Mouse (Mus musculus) MEL (cell line): Measurements from ENCODE around the gene Acaa1a. TPM values are rescaled to one million over a fixed set of nuclear protein-coding genes. Genes with fewer than 3 reads are reported as not detected.

Source experiments
- DNase-seq: peaks from one replicate; pipeline ENCODE4 v3.0.0; 2011; ENCODE audit warnings: low read depth, low spot score
- H3K27ac ChIP-seq: 2 replicates; pipeline ENCODE4 v1.5.1; 2012; ENCODE audit warnings: low read depth, mild to moderate bottlenecking, control low read depth, low read length, moderate library complexity; ENCODE audit not compliant: control insufficient read depth
- H3K27me3 ChIP-seq, 2 experiments: fragments of 150-350 bp in 1 of 2; sonication (generic) in 1 of 2; 2 replicates each; pipeline ENCODE4 v1.6.1; 2012; ENCODE audit warnings: low read length in 2 of 2, mild to moderate bottlenecking in 2 of 2, improper control_type of control experiment in 1 of 2, moderate library complexity in 1 of 2; ENCODE audit not compliant: insufficient read depth in 2 of 2, control insufficient read depth in 1 of 2
- H3K36me3 ChIP-seq, 2 experiments: 2 replicates each; pipeline ENCODE4 v1.6.1; 2012 to 2014; ENCODE audit warnings: low read length in 2 of 2, improper control_type of control experiment in 1 of 2, inconsistent platforms in 1 of 2, mild to moderate bottlenecking in 1 of 2; ENCODE audit not compliant: insufficient read depth in 2 of 2, control insufficient read depth in 1 of 2
- H3K4me1 ChIP-seq, 2 experiments: fragments of 150-350 bp in 1 of 2; sonication (generic) in 1 of 2; 2 replicates each; pipeline ENCODE4 v1.6.1; 2012; ENCODE audit warnings: low read length in 2 of 2, improper control_type of control experiment in 1 of 2, mild to moderate bottlenecking in 1 of 2; ENCODE audit not compliant: insufficient read depth in 2 of 2, control insufficient read depth in 1 of 2
- H3K4me3 ChIP-seq, 2 experiments: fragments of 150-350 bp in 1 of 2; sonication (generic) in 1 of 2; 2 replicates each; pipeline ENCODE4 v1.5.1; 2012; ENCODE audit warnings: low read depth in 2 of 2, low read length in 2 of 2, mild to moderate bottlenecking in 2 of 2, moderate library complexity in 2 of 2, control low read depth in 1 of 2, improper control_type of control experiment in 1 of 2; ENCODE audit not compliant: control insufficient read depth in 1 of 2, insufficient read depth in 1 of 2
- H3K79me2 ChIP-seq: 2 replicates; pipeline ENCODE4 v1.6.1; 2012; ENCODE audit warnings: mild to moderate bottlenecking, low read length, moderate library complexity; ENCODE audit not compliant: control insufficient read depth, poor library complexity, insufficient read depth
- H3K9ac ChIP-seq: 2 replicates; pipeline ENCODE4 v1.6.1; 2012; ENCODE audit warnings: low read depth, mild to moderate bottlenecking, control low read depth, low read length, moderate library complexity; ENCODE audit not compliant: control insufficient read depth, poor library complexity, severe bottlenecking
- H3K9me3 ChIP-seq: fragments of 150-350 bp; sonication (generic); replicated peaks from 2 replicates; pipeline ENCODE4 v1.6.1; 2012; ENCODE audit warnings: mild to moderate bottlenecking, low read length, improper control_type of control experiment, moderate library complexity; ENCODE audit not compliant: insufficient read depth
- CHD1 ChIP-seq: IDR thresholded peaks from 2 replicates; pipeline ENCODE4 v1.6.1; 2012; ENCODE audit warnings: low read depth, mild to moderate bottlenecking, inconsistent platforms, low read length, improper control_type of control experiment
- CHD2 ChIP-seq: IDR thresholded peaks from 2 replicates; pipeline ENCODE4 v1.6.1; 2011; ENCODE audit warnings: low read length, improper control_type of control experiment
- CTCF ChIP-seq, 3 experiments: IDR thresholded peaks in 2 of 3; conservative IDR thresholded peaks in 1 of 3; 2 replicates each; pipeline ENCODE4 v1.5.1; 2011 to 2012; ENCODE audit warnings: low read length in 3 of 3, low read depth in 2 of 3, mild to moderate bottlenecking in 2 of 3, improper control_type of control experiment in 1 of 3, inconsistent platforms in 1 of 3, mixed read lengths in 1 of 3, moderate library complexity in 1 of 3; ENCODE audit not compliant: control insufficient read depth in 1 of 3, insufficient read depth in 1 of 3, poor library complexity in 1 of 3, severe bottlenecking in 1 of 3
- E2F4 ChIP-seq: IDR thresholded peaks from 2 replicates; pipeline ENCODE4 v1.6.1; 2011; ENCODE audit warnings: low read depth, low read length, improper control_type of control experiment, borderline replicate concordance
- ELF1 ChIP-seq: IDR thresholded peaks from 2 replicates; pipeline ENCODE4 v1.6.1; 2014; ENCODE audit warnings: low read depth, mild to moderate bottlenecking, inconsistent platforms, low read length, improper control_type of control experiment, moderate library complexity
- EP300 ChIP-seq, 2 experiments: IDR thresholded peaks; 2 replicates each; pipeline ENCODE4 v1.6.1; 2011; ENCODE audit warnings: improper control_type of control experiment in 2 of 2, low read length in 2 of 2, low read depth in 1 of 2, mild to moderate bottlenecking in 1 of 2
- HCFC1 ChIP-seq: IDR thresholded peaks from 2 replicates; pipeline ENCODE4 v1.6.1; 2012; ENCODE audit warnings: low read depth, mild to moderate bottlenecking, inconsistent platforms, low read length, improper control_type of control experiment, moderate library complexity
- JUND ChIP-seq: IDR thresholded peaks from 2 replicates; pipeline ENCODE4 v1.6.1; 2011; ENCODE audit warnings: low read depth, mild to moderate bottlenecking, improper control_type of control experiment, low read length
- MEF2A ChIP-seq: IDR thresholded peaks from 2 replicates; pipeline ENCODE4 v1.6.1; 2014; ENCODE audit warnings: low read depth, mild to moderate bottlenecking, inconsistent platforms, low read length, improper control_type of control experiment; ENCODE audit not compliant: poor library complexity, insufficient replicate concordance, severe bottlenecking; ENCODE audit errors: extremely low read depth
- MYC ChIP-seq: IDR thresholded peaks from 2 replicates; pipeline ENCODE4 v1.6.1; 2011; ENCODE audit warnings: low read depth, mild to moderate bottlenecking, low read length, improper control_type of control experiment, moderate library complexity
- POLR2A ChIP-seq, 2 experiments: IDR thresholded peaks; 2 replicates each; pipeline ENCODE4 v1.6.1; 2011 to 2012; ENCODE audit warnings: low read length in 2 of 2, mild to moderate bottlenecking in 2 of 2, control low read depth in 1 of 2, improper control_type of control experiment in 1 of 2, low read depth in 1 of 2, moderate library complexity in 1 of 2; ENCODE audit not compliant: control insufficient read depth in 1 of 2, insufficient read depth in 1 of 2, poor library complexity in 1 of 2
- POLR2AphosphoS2 ChIP-seq: IDR thresholded peaks from 2 replicates; pipeline ENCODE4 v1.6.1; 2011; ENCODE audit warnings: low read length, improper control_type of control experiment
- POLR2AphosphoS5 ChIP-seq: IDR thresholded peaks from 2 replicates; pipeline ENCODE4 v1.6.1; 2012; ENCODE audit warnings: low read depth, borderline replicate concordance, mild to moderate bottlenecking, inconsistent platforms, low read length, moderate library complexity, mixed read lengths
- SIN3A ChIP-seq: IDR thresholded peaks from 2 replicates; pipeline ENCODE4 v1.6.1; 2012; ENCODE audit warnings: low read length, improper control_type of control experiment, inconsistent platforms
- TAL1 ChIP-seq: IDR thresholded peaks from 2 replicates; pipeline ENCODE4 v1.6.1; 2012; ENCODE audit warnings: mild to moderate bottlenecking, inconsistent platforms, low read length, moderate library complexity, mixed read lengths
- TBP ChIP-seq: IDR thresholded peaks from 2 replicates; pipeline ENCODE4 v1.8.0; 2011; ENCODE audit warnings: low read depth, low read length, improper control_type of control experiment
- ZKSCAN1 ChIP-seq: IDR thresholded peaks from 2 replicates; pipeline ENCODE4 v1.6.1; 2012; ENCODE audit warnings: low read depth, mild to moderate bottlenecking, inconsistent platforms, low read length, improper control_type of control experiment, moderate library complexity
- ZNF384 ChIP-seq: IDR thresholded peaks from 2 replicates; pipeline ENCODE4 v1.6.1; 2012; ENCODE audit warnings: low read depth, mild to moderate bottlenecking, inconsistent platforms, low read length, improper control_type of control experiment
- polyA plus RNA-seq, 2 experiments: library from polyadenylated mRNA; stranded (reverse) in 1 of 2; unstranded in 1 of 2; fragments of >175 nt in 1 of 2; fragments of >200 nt in 1 of 2; gene quantifications; 2 replicates each; pipeline versions ENCODE4 v1.2.1 to v1.2.4; 2012; ENCODE audit warnings: low replicate concordance in 2 of 2, low read depth in 1 of 2; ENCODE audit not compliant: insufficient read length in 2 of 2, insufficient read depth in 1 of 2, missing spikeins in 1 of 2
- total RNA-seq: library from RNA; depleted of rRNA; stranded (reverse); fragments of 300-350 nt; gene quantifications from 2 replicates; pipeline ENCODE4 v1.2.3, GENCODE M21; 2012

Acaa1a gene
- total and polyA plus RNA-seq, 3 experiments: 19.5 to 22.1 TPM; not detected in 1

- Histone ChIP-seq H3K4me3 (no peak overlapping the region), H3K27ac (no peak overlapping the region), H3K9ac (no peak overlapping the region), H3K9me3 (no peaks in the 10 kb centered on the region), H3K4me1 (peaks cover under 1 to 6% of the 10 kb centered on the region in 2 experiments), H3K79me2 (peaks cover 65% of the 10 kb centered on the region), H3K27me3 (no peaks in the 10 kb centered on the region), H3K36me3 (peaks cover 0 to 11% of the 10 kb centered on the region in 2 experiments; a peak in 2 of 4 replicates)
- DNase-seq: no peak
- TF ChIP-seq CHD2 (no peak), MYC (no peak), ZKSCAN1 (no peak), CTCF (IDR thresholded peaks at IDR 0.05 in 2 of 3, conservative IDR thresholded peaks at IDR 0.05 in 1 of 3; ENCODE audit: control insufficient read depth in 1 of 3, insufficient read depth in 1 of 3, low read depth in 2 of 3, low read length in 3 of 3, poor library complexity in 1 of 3, severe bottlenecking in 1 of 3) (no peak), HCFC1 (no peak), EP300 (IDR thresholded peaks at IDR 0.05; ENCODE audit: low read depth in 1 of 2, low read length in 2 of 2) (no peak), SIN3A (no peak), POLR2AphosphoS2 (no peak)
These were observed 20.6 kb upstream of the Acaa1a start for GRCm38 (mm10) chr9:119318891-119319290.

GRCm38 (mm10) chr9:119320446-119320845 lies 19.0 kb upstream of the Acaa1a start:
- TF ChIP-seq CHD1: no peak
- TF ChIP-seq ZNF384: no peak
- TF ChIP-seq ZKSCAN1: no peak
- no peak for TF ChIP-seq MEF2A
- TF ChIP-seq ELF1: no peak
- no peak for TF ChIP-seq JUND
- TF ChIP-seq POLR2A (IDR thresholded peaks at IDR 0.05; ENCODE audit: control insufficient read depth in 1 of 2, insufficient read depth in 1 of 2, low read depth in 1 of 2, low read length in 2 of 2, poor library complexity in 1 of 2): no peak
- TF ChIP-seq TBP: no peak
- Histone ChIP-seq H3K4me3 (no peak overlapping the region), H3K27ac (no peak overlapping the region), H3K4me1 (peaks cover 4 to 9% of the 10 kb centered on the region in 2 experiments), H3K27me3 (no peaks in the 10 kb centered on the region), H3K79me2 (peaks cover 56% of the 10 kb centered on the region), H3K36me3 (peaks cover 0 to 15% of the 10 kb centered on the region in 2 experiments; a peak in 2 of 4 replicates), H3K9me3 (no peaks in the 10 kb centered on the region), H3K9ac (no peak overlapping the region)
- no peak for DNase-seq

GRCm38 (mm10) chr9:119320946-119321345 lies 18.5 kb upstream of the Acaa1a start:
- Histone ChIP-seq H3K4me1 (peaks cover 4 to 9% of the 10 kb centered on the region in 2 experiments), H3K79me2 (peaks cover 53% of the 10 kb centered on the region), H3K27me3 (no peaks in the 10 kb centered on the region), H3K9me3 (no peaks in the 10 kb centered on the region), H3K27ac (no peak overlapping the region)
- DNase-seq: no peak
- 0 out of 2 replicates have a peak, but pooled peaks have one; percentile 33 for TF ChIP-seq TAL1
- TF ChIP-seq E2F4: no peak
- TF ChIP-seq POLR2AphosphoS5: no peak
- TF ChIP-seq, all 39 proteins: peak for 1
- Histone ChIP-seq H3K9ac (peak overlapping the region; percentile 95), H3K36me3 (peaks cover 0 to 15% of the 10 kb centered on the region in 2 experiments; a peak in 2 of 4 replicates), H3K4me3 (peak overlapping the region; percentile 66 to 84)
